Mouse (Mus musculus): Measurements from ENCODE around the gene Nrgn. TPM values are rescaled to one million over a fixed set of nuclear protein-coding genes. Genes with fewer than 3 reads are reported as not detected.

Gene Nrgn
- total RNA-seq, 1 experiment from 2014 or later: 3.6 TPM

DNA sequence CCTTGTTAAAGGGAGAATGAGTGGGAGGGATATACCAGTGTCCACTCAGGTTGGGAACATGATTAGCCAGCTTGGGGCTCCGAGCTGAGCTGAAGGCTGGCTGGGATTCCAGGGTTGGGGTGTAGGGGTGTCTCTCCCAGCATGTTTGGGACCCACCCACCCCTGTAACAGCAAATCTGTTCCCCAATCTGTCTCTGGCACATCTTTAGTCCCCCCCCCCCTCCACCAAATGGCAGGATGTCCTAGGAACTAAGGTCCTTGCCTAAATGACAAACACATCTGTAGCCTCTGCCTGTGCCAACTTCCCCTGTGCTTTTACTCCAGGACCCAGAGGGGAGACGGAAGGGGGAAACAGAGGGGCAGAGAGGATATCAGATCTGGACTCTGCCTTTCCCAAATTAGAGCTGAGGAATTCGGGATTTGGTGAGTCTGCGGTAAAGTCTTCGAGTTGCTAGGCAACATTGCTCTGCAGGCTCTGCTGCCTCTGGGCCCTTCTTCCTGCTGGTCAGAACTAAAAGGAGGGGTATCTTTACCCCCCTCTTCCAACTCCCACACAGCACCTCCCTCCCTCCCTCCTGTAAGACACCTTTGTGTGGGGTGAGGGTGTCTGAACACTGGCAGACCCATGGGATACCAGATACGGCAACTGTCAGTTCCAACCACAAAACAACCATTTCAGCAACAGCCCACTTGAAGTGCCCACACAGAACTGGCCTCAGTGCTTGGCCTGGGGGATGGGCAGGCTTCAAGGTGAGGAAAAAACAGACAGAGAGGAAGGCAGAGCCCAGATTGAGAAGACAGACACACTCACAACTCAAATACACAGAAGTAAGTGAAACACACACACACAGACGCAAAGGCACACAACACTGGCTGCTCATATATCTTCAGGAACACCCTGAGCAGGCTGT, 2.4 kb upstream of the Nrgn start, which contains the start of gene Siae:
Gene Siae, plus strand, starts transcription at position 861 of the 911 bp plus-strand sequence.
- no peak for DNase-seq

DNA sequence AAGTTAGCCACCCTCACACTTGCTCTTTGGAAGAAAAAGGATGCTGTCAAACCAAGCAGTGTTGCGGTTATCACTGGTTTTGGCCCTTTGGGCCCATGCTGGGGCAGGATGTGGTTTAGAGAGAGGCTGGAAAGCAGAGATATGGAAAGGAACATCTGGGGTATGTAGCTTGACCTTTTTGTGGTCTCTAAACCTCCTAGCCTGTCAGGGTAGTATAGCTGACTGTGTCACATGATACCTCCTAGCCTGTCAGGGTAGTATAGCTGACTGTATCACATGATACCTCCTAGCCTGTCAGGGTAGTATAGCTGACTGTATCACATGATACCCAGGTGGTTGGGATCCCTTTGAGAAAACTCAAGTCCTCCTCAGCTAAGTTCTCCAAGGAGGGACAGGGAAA, 1.6 kb upstream of the Nrgn start:
- DNase-seq: no peak

- no peak for DNase-seq
Measured at GRCm38 (mm10) chr9:37551751-37552531, 763 bp downstream of the Nrgn start.

- no peak for DNase-seq
Measured at GRCm38 (mm10) chr9:37550435-37550834, 2.3 kb downstream of the Nrgn start.

GRCm38 (mm10) chr9:37546889-37547288, 5.8 kb downstream of the Nrgn start:
- DNase-seq: no peak

GRCm38 (mm10) chr9:37545847-37546452, 6.8 kb downstream of the Nrgn start:
- DNase-seq: no peak

DNA sequence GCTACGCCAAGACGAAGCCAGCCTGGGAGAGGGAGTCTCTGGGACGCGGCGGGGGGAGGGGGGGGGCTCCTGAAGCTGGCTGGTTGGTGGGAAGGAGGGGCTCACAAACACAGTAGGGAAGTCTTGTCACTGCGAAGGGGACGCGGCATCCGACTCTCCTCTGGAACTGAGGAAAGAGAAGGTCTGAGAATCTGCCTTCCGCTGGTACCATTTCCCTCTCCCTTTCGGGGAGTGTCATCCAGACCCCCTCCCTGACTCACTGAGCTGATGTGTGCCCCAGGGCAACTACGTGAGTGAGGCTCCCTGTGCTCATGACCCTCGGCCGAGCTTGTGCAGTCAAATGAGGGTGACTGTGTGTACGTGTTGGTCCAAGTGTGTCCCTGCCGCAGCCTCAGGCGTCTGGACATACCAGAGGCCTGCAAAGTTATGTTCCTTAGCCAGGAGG, 7.5 kb downstream of the Nrgn start:
- DNase-seq: no peak

GRCm38 (mm10) chr9:37544447-37545165, 8.1 kb downstream of the Nrgn start:
- DNase-seq: peak; percentile 81

- DNase-seq: no peak
Measured at GRCm38 (mm10) chr9:37543869-37544440, 8.7 kb downstream of the Nrgn start.

DNA sequence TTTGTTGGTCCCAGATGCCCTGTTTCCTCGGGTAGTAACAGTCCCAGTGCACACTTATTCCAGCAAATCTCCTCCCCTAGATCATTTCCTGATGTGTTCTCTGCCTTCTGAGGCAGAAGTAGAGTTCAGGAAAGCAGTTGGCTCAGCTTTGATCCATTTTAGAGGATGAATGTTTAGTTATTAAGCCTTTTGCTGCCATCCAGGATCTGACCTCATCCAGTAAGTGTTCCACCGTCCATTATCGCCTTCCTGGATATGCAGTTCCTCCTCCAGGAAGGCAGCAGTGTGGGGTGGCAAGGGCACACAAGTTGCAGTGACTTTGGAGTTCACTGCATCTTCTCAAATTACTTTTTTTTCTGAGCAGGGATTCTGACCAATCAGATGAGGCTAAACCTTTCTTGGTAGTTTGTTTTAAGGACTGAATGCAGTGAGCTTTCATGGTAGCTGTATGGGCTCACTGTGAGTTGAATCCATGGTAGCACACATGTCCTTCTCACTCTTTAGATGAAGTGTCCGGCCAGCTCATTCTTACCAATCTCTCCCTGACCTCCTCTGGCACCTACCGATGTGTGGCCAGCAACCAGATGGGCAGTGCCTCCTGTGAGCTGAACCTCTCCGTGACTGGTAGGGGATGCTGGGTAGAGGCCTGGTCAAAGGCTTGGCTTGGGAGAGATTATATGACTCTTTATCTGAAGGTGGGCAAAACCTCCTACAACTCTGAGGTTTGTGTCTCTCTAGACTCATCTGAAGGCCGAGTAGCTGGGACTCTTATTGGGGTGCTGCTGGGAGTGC, 10.7 kb downstream of the Nrgn start:
- no peak for DNase-seq

- DNase-seq: no peak
Measured at GRCm38 (mm10) chr9:37540701-37541575, 11.8 kb downstream of the Nrgn start.

DNA sequence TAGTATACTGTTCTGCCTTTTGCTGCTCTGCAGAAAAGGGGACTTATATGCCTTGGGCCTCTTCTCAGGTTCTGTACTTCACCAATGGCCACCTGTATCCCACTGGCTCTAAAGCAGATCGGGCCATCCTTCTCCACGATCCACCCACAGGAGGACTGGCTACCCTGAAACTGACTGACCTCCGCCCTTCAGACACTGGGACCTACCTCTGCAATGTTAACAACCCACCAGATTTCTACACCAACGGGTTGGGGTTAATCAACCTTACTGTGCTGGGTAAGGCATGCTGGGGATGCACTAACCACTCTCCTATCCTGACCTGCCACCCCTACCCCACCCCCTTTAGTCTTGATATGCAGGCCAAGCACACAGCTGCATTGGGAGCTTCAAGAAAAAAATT, 12.5 kb downstream of the Nrgn start:
- DNase-seq: no peak

DNA sequence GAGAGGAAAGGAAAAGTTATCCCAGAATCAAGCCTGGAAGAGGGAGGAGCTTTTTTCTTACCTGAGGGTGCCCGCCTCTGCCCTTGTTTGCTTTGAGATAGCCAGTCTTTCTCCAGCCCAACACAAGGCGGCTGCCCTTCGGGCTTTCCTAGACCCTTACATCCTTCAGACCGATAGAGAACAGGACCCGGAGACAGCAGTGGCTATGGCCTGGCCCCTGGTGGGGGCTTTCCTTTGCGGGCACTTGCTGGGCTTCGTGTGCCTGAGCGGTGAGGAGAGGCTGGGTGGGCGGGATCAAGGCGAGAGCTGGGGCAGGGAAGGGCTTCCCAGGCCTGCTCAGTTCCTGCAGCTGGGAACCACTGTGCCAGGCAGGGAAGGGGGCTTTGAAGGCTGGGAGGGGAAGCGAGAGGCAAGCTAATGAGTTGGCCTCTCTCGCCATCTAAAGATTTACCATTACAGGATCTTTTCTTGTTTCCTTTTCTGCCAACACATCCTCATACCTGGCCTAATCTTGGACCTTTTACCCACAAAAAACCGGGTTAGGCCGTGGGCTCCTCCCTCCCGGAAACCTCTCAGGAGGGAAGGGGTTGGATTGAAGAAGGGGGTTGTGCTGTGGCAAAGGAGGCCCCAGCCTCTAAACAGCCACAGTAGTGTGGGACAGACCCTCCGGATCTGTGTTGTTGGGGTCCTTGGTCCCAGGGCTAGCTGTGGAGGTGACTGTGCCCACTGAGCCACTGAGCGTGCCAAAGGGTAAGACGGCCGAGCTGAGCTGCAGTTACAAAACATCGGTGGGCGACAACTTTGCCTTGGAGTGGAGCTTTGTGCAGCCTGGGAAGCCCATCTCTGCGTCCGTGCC, 13.3 kb downstream of the Nrgn start, which contains the start of gene Vsig2:
Gene Vsig2, plus strand, starts transcription at position 86 of the 856 bp plus-strand sequence.
- no peak for DNase-seq

- DNase-seq: no peak
Measured at GRCm38 (mm10) chr9:37537658-37538250, 14.9 kb downstream of the Nrgn start.

- DNase-seq: peak; percentile 32
Measured at GRCm38 (mm10) chr9:37536851-37537250, 15.9 kb downstream of the Nrgn start.

GRCm38 (mm10) chr9:37530888-37531705, 21.6 kb downstream of the Nrgn start:
- peak; percentile 82 for DNase-seq

Data from adrenal gland, postnatal 14 days (tissue).